Mouse (Mus musculus): Measurements from ENCODE around the gene Slc39a3.

GRCm38 (mm10) chr10:80987709-80988441 lies 49.4 kb downstream of the Slc39a3 start:
- TF ChIP-seq GATA1 (IDR thresholded peaks at IDR 0.05; ENCODE audit: borderline replicate concordance, low read length) (no peak), CTCF (IDR thresholded peaks at IDR 0.05; ENCODE audit: low read depth, low read length) (peak; percentile 81), TAL1 (conservative IDR thresholded peaks at IDR 0.05; ENCODE audit: low read depth, low read length) (no peak), POLR2AphosphoS5 (IDR thresholded peaks at IDR 0.05; ENCODE audit: insufficient replicate concordance, low read depth, low read length) (no peak)
